Mouse (Mus musculus): ENCODE data around the gene Camsap1. TPM values are rescaled to one million over a fixed set of nuclear protein-coding genes. Genes with fewer than 3 reads are reported as not detected.

The Camsap1 gene
- total and polyA plus RNA-seq, 3 experiments: 6.2 to 22.1 (median 17.2) TPM

DNA sequence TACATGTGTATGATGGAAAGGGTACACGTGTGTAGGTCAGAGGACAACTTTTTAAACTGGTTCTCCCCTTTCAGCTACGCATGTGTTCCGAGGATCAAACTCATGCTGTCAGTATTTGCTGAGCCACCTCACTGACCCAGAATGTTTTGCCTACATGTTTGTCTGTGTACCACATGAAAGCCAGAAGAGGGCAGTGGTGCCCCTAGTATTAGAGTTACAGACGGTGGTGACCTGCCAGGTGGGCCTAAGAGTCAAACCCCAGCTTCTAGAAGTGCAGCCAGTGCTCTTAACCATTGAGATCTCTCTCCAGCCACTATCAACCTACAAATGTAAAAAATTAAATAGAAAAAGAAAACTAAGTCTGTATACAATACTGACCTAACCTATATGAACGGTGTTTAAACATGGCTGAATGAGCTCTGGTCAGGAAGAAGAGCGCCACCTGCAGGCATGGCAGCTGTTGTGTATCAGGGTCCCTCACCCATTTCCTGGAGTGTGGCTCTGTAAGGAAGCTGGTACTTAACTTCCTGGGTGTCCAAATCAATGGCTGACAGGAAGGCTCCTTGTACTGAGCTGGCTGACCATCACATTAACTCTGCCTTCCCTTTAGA lies 51.7 kb downstream of the Camsap1 start:
- H3K9ac ChIP-seq (ENCODE audit: insufficient read depth, low read depth): no peak overlapping the region
- in situ Hi-C loops (cut with MboI; ENCODE audit: low pct_ligation_motif_present, low pct_unique_long_range_greater_than_20kb, low sequenced_read_pairs): no loop called here
- H3K27me3 ChIP-seq (replicated peaks): no peaks in the 10 kb centered on the region
- H3K36me3 ChIP-seq (replicated peaks in 1 of 2; ENCODE audit: control insufficient read depth in 1 of 2, insufficient read depth in 1 of 2, low read length in 1 of 2): peaks cover 57 to 83% of the 10 kb centered on the region in 2 experiments
- no peak overlapping the region for H3K4me3 ChIP-seq (replicated peaks in 1 of 3; ENCODE audit: low read depth in 2 of 3, low read length in 2 of 3, poor library complexity in 1 of 3)
- H3K4me1 ChIP-seq (ENCODE audit: control insufficient read depth in 1 of 2, insufficient read depth in 2 of 2): no peaks in the 10 kb centered on the region
- dilution Hi-C loops (cut with MboI; ENCODE audit: extremely low pct_ligation_motif_present, extremely low pct_unique_long_range_greater_than_20kb, low sequenced_read_pairs): no loop called here
- H3K27ac ChIP-seq (ENCODE audit: insufficient read depth, low read depth): no peak overlapping the region
- H3K79me2 ChIP-seq (replicated peaks; ENCODE audit: control insufficient read depth, extremely low read depth, insufficient read depth, poor library complexity, severe bottlenecking): no peaks in the 10 kb centered on the region
- no peaks in the 10 kb centered on the region for H3K9me3 ChIP-seq (replicated peaks; ENCODE audit: low read length)
- no peak overlapping the region for H3K4me2 ChIP-seq (ENCODE audit: insufficient read depth, low read depth, poor library complexity, severe bottlenecking)
- TF ChIP-seq CTCF (conservative IDR thresholded peaks at IDR 0.05 in 1 of 2, IDR thresholded peaks at IDR 0.05 in 1 of 2; ENCODE audit: low read depth in 2 of 2, low read length in 2 of 2): peak; percentile 58 to 59
- TF ChIP-seq PAX5 (IDR thresholded peaks at IDR 0.05; ENCODE audit: low read length): no peak
- no peak for TF ChIP-seq TBP (conservative IDR thresholded peaks at IDR 0.05; ENCODE audit: low read depth, low read length)
- peak; percentile 29 for TF ChIP-seq RAD21 (IDR thresholded peaks at IDR 0.05; ENCODE audit: low read depth, low read length)
- peak; percentile 66 for DNase-seq (ENCODE audit: extremely low read depth)

DNA sequence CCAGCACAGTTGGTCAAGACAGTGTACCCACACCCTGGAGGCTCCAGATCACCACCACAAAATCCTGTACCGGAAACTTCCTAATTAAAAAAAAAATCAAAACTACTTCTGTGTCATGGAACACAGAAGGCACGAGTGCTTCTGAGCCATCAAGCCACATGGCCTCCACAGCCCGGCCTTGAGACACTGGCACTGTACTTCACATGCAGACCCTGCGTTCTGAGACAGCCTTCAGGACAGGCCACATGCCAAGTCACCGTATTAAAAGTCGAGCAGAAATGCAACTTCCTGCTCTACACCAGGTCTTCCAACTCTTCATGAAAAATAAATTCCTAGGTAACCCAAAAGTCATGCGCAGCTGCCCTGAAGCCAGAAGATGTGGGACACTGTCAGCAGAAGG lies 55.3 kb downstream of the Camsap1 start:
- dilution Hi-C loops (cut with MboI; ENCODE audit: extremely low pct_ligation_motif_present, extremely low pct_unique_long_range_greater_than_20kb, low sequenced_read_pairs) (no loop called here), in situ Hi-C loops (cut with MboI; ENCODE audit: low pct_ligation_motif_present, low pct_unique_long_range_greater_than_20kb, low sequenced_read_pairs) (no loop called here)
- no peak overlapping the region for H3K9ac ChIP-seq (ENCODE audit: insufficient read depth, low read depth)
- DNase-seq (ENCODE audit: extremely low read depth): no peak
- TF ChIP-seq PAX5 (IDR thresholded peaks at IDR 0.05; ENCODE audit: low read length): no peak
- TF ChIP-seq USF2 (conservative IDR thresholded peaks at IDR 0.05; ENCODE audit: low read depth, low read length): no peak
- no peak for TF ChIP-seq BHLHE40 (IDR thresholded peaks at IDR 0.05; ENCODE audit: low read depth, low read length)
- no peak for TF ChIP-seq ELF1 (IDR thresholded peaks at IDR 0.05; ENCODE audit: low read depth, low read length)
- TF ChIP-seq ETS1 (conservative IDR thresholded peaks at IDR 0.05; ENCODE audit: low read depth, low read length): no peak
- no peak for TF ChIP-seq MEF2A (IDR thresholded peaks at IDR 0.05; ENCODE audit: borderline replicate concordance, low read depth, low read length)
- no peak for TF ChIP-seq CHD1 (IDR thresholded peaks at IDR 0.05; ENCODE audit: low read depth, low read length)
- no peak for TF ChIP-seq SMC3 (IDR thresholded peaks at IDR 0.05; ENCODE audit: low read depth, low read length)
- no peak for TF ChIP-seq HCFC1 (IDR thresholded peaks at IDR 0.05; ENCODE audit: low read depth, low read length)
- no peak for TF ChIP-seq ZMIZ1 (IDR thresholded peaks at IDR 0.05; ENCODE audit: low read depth, low read length)
- no peak for TF ChIP-seq USF1 (IDR thresholded peaks at IDR 0.05; ENCODE audit: low read depth, low read length)
- TF ChIP-seq MYC (IDR thresholded peaks at IDR 0.05; ENCODE audit: low read depth, low read length): no peak
- TF ChIP-seq TCF12 (IDR thresholded peaks at IDR 0.05; ENCODE audit: low read depth, low read length): no peak
- TF ChIP-seq MAFK (IDR thresholded peaks at IDR 0.05; ENCODE audit: insufficient replicate concordance, low read length): no peak
- peaks cover 35 to 72% of the 10 kb centered on the region in 2 experiments for H3K36me3 ChIP-seq (replicated peaks in 1 of 2; ENCODE audit: control insufficient read depth in 1 of 2, insufficient read depth in 1 of 2, low read length in 1 of 2)
- H3K27ac ChIP-seq (ENCODE audit: insufficient read depth, low read depth): no peak overlapping the region
- no peaks in the 10 kb centered on the region for H3K27me3 ChIP-seq (replicated peaks)
- no peaks in the 10 kb centered on the region for H3K4me1 ChIP-seq (ENCODE audit: control insufficient read depth in 1 of 2, insufficient read depth in 2 of 2)
- no peaks in the 10 kb centered on the region for H3K79me2 ChIP-seq (replicated peaks; ENCODE audit: control insufficient read depth, extremely low read depth, insufficient read depth, poor library complexity, severe bottlenecking)
- no peaks in the 10 kb centered on the region for H3K9me3 ChIP-seq (replicated peaks; ENCODE audit: low read length)
- H3K4me2 ChIP-seq (ENCODE audit: insufficient read depth, low read depth, poor library complexity, severe bottlenecking): no peak overlapping the region
- no peak overlapping the region for H3K4me3 ChIP-seq (replicated peaks in 1 of 3; ENCODE audit: low read depth in 2 of 3, low read length in 2 of 3, poor library complexity in 1 of 3)

All from CH12.LX (cell line).